Mouse (Mus musculus): ENCODE measurements around the gene Mogat2.

Gene Mogat2

GRCm38 (mm10) chr7:99238417-99238816, at the start of gene Mogat2:
Gene Mogat2, minus strand, starts transcription at chr7:99238619.
- no peak for DNase-seq

- peak; percentile 91 to 95 for DNase-seq
These were observed 48.9 kb upstream of the Mogat2 start for GRCm38 (mm10) chr7:99287287-99287686.

DNA sequence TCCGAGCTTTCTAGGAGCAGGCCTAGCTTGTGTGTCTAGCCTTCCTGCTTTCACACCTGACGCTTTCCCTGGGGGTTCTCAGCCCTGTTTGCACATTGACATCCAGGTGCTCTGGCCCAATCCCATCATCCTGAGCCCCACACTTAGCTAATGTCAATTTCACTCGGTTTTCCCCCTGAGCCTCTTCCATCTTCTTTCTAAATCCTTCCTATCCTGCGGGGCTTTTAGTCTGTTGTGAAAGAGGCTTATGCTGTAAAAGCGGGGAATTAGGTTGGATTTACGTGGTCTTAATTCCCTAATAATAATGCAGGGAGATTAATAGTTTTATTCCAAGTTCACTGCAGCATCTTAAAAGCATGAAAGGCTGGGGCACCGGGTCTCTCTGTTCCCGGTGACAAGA, 41.2 kb upstream of the Mogat2 start:
- no peak for DNase-seq

DNA sequence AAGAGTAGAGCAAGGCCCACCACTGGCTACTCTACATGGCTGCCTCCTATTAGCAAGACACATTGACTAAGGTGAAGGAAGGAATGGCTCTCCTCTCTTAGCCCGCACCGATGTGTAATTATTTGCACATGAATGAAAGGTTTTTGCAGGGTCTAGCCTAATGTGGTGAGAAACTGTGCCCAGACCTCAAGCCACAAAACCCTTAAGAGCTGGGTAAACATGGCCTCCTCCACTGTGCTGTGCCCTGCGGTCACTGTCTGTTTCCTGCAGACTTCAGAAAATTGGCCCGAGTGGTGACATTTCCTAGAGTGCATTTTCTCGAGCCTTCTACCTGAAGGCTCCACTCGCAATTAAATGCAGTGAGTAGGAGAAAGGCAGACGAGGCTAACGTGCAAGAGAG, 39.9 kb upstream of the Mogat2 start:
- no peak for DNase-seq

DNA sequence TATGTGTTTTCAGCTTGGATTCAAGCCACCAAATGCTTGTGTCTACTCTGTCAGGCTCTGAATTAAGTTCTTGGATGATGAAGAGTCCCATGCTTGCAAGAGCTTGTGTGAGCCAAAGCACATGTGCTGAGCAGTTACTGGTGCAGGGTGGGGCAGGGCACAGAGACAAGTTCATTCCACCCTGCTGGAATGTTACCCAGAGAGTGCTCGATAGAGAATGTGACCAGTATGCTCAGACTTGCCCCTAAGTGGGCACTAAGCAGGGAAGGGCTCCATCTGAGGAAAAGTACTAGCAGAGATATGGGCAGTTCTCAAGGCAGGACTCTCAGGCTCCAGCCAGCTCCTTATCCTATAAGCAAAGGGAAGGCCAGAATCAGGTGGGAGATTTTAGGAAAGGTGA, 38.3 kb upstream of the Mogat2 start:
- no peak for DNase-seq

GRCm38 (mm10) chr7:99275131-99275530, 36.7 kb upstream of the Mogat2 start:
- DNase-seq: no peak

- peak; percentile 38 to 43 for DNase-seq
These were observed 33.2 kb upstream of the Mogat2 start for GRCm38 (mm10) chr7:99271630-99272029.

DNA sequence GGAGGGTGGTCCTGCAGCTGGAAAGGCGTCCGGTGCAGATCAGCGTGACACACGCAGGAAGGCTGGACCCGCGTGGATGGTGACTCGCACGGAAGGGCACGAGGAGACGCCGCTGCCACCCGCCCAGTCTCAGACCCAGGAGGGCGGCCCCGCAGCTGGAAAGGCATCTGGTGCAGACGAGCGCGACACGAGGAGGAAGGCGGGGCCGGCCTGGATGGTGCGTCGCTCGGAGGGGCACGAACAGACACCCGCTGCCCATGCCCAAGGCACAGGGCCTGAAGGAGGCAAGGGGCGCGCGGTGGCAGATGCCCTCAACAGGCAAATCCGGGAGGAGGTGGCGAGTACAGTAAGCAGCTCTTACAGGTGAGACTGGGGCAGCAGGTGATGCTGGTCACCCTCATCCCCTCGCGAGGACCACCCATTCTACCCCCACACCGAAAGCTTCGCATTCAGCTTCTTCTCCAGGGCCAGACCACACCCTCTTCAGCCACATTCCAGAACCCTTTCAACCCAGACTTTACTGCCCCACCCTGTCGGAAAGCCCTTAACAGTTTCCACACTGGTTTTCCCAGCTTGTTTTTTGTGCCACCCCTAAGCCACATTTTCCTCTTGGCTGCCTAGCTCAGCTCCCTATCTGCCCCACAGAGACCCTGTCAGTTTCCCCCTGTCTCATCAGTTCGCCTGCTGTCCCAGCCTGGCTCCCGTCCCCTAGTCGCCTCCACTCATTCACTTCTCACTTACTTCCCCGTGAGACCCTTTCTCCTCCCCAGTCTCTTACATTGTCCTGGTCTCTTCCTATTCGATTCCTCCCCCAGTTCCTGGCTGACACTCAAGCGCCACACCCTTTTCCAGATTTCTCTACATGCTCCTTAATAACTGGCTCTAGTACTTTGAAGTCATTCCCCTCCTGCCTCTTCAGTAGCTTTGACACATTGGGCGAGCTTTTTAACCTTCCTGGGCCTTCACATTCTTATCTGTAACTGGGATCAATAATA, 30.8 kb upstream of the Mogat2 start:
- peak; percentile 55 to 58 for DNase-seq

- DNase-seq: no peak
These were observed 30.1 kb upstream of the Mogat2 start for GRCm38 (mm10) chr7:99268506-99268900.

GRCm38 (mm10) chr7:99267897-99268505, 29.6 kb upstream of the Mogat2 start:
- DNase-seq: peak; percentile 89 to 94

- peak; percentile 83 to 88 for DNase-seq
These were observed 29.0 kb upstream of the Mogat2 start, which contains the start of gene Map6 for GRCm38 (mm10) chr7:99267251-99267896. Gene Map6, plus strand, starts transcription at chr7:99267447.

GRCm38 (mm10) chr7:99264597-99264996, 26.2 kb upstream of the Mogat2 start:
- DNase-seq: no peak

DNA sequence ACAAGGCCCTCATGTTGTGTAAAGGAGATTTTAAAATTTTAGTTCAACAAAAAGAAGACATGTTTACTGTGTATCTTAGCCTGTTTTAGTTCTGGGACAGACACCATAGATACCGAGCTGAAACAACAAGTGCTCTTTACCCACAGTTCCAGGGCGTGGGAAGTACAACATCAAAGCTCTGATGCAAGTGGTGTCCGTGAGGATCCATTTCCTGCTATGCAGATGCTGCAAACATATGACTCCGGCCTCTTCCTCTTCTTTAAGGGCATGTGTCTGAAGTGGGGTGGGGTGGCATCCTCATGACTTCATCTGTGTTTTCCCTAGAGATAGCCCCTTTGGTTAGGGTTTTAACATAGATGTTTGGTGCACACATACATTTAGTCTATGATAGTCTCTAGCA, 25.1 kb upstream of the Mogat2 start:
- no peak for DNase-seq

DNA sequence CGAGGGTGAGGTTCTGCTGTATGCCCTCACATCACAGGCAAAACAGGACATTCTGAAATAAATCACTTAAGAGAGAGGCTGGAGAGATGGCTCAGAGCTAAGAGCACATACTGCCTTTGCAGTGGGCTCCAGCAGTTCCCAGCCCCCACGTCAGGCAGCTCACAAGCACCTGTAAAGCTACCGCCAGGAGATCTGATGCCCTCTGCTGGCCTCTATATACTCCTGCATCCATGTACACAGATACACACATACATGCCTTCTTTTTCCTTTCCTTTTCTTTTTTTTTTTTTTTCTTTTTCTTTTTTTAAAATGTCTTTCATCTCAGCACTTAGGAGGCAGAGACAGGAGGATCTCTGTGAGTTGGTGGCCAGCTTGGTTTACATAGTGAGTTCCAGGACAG, 23.5 kb upstream of the Mogat2 start:
- no peak for DNase-seq

- no peak for DNase-seq
These were observed 16.6 kb upstream of the Mogat2 start for GRCm38 (mm10) chr7:99255006-99255405.

DNA sequence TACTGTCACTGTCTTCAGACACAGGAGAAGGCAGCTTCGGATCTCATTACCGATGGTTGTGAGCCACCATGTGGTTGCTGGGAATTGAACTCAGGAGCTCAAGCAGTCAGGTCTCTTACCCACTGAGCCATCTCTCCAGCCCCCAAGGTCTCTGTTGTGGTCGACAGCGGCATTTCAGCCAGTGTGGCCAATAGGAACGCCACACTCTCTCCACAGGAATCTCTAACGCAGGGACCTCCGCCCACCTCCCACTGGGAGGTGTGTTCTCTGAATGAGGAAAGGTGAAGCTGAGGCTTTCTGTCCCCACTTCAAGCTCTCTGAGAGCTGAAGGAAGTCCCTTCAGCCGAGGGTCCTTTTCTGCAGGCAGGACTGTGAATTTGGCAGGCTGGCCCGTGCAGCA, 12.0 kb upstream of the Mogat2 start:
- no peak for DNase-seq

GRCm38 (mm10) chr7:99249582-99249911, 11.1 kb upstream of the Mogat2 start:
- DNase-seq: peak; percentile 72 to 84

DNA sequence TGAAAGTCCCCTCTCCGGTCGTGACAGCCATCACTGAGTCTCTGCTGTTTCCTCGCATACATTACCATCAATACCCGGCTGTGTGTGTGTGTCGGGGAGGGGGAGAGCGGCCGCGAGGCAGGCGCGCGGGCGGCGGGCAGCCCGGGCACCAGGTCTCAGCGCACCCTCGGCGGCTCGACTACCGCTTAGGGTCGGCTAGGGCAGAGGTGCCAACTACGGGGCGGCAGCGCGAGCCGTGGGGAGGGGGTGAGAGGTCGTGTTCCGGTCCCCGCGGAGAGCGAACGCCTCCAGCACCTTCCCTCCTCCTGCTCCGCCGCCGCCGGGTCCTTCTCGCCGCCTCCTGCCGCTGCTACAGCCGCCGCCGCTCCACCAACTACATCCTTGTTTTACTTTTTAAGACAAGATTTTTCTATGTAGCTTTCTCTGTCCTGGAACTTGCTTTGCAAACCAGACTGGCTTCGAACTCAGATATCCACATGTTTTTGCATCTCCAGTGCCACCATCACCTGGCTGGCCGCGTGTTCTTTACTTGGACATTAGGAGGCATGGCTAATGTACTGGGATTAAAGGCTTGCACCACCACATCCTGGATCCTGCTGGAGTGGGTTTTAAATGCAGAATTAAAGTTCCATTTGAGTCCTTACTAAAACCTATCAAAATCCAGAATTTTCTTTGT, 10.6 kb upstream of the Mogat2 start:
- DNase-seq: peak in 1 of 2 experiments; percentile 29

- no peak for DNase-seq
These were observed 9.8 kb upstream of the Mogat2 start for GRCm38 (mm10) chr7:99248157-99248742.

- no peak for DNase-seq
These were observed 3.7 kb upstream of the Mogat2 start for GRCm38 (mm10) chr7:99242097-99242496.

DNA sequence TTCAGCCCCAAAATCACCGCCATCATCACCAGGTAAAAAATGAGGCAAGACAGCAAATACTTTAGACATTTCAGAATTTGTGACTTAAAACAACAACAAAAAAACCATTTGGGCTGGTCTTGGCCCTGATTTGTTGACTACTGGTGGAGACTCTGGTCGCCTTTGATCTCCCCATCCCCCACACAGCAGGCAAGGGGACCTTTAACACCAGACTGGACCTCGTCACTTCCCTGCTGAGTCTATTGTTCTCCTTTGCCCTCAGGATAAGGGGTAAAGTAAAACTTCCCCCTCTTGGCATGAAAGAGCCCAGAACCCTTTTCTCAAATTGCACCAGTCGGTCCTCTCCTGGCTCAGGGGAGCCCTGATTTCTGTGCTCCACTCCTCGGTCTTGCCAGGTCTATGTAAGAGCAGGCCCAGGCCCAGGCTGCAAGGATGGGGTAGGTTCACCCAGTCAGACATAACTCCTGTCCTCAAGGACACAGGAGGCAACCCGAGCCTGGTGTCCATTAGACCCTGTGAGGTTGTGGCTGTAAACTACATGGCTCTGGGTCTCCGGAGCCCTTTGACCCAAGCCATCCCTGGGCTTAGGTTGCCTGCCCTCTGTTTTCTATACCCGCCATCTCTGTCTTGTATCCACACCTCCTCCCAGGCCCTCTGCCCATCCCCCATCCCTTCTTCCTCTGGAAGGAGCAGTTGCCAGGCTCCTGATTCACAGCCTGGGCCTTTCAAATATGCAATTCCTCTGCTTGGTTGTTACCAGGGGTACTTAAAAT, 1.3 kb downstream of the Mogat2 start:
- no peak for DNase-seq

- DNase-seq: no peak
These were observed 2.8 kb downstream of the Mogat2 start for GRCm38 (mm10) chr7:99235657-99236056.
